Mouse (Mus musculus): ENCODE results near the gene Tmem132b.
A peak's percentile ranks its signal among the peaks of the same experiment; 100 is the strongest.

The Tmem132b gene

DNA sequence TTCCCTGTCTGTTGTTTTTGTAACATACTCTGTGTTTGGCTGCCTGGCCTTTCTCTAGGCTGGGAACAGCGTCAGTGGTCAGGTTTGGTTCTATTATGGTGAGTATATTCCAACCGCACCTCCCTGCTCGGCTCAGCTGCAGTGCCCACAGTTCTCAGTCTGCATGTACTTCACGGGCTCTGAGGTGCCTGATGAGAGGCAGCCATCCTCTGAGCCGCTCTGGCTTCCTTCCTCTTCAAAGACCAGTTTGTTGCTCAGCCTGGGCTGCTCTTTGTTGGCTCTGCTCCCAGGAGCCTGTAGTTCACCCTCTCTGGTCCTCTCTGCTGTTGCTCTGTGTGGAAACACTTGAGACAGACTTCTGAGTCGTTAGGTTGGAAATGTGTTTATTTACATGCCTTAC is 151.9 kb downstream of the Tmem132b start:
- peak; percentile 22 to 23 for DNase-seq

DNA sequence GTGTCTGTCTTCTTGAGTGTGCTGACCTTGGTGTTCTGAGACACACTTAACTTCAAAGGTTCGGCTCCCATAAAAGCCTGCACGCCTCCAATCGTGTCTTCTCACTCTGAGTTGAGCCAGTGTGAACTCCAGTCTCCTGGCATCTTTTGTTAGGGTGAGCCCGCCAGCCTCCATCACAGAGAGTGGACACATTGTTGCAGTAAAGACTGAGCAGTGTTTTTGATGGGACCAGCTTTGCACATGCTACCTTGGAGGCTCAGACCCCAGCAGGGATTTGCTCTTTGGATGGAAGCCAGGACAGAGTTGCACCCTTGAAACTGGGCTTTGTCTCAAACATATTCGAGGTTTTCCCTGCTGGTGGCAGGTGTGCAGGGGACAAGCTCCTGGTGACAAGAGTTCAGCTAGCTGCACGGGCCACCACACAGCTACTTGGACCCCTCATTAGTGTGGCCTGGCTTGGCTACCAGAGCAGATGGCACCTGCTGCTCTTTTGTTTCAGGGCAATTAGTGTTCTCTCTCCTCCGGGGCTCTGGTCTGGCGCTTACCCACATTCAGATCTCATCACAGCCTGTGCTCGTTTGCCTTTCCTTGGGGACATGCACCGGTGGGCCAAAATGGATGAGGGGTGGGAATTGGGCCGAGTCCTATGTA is 154.2 kb downstream of the Tmem132b start:
- peak; percentile 64 to 71 for DNase-seq

DNA sequence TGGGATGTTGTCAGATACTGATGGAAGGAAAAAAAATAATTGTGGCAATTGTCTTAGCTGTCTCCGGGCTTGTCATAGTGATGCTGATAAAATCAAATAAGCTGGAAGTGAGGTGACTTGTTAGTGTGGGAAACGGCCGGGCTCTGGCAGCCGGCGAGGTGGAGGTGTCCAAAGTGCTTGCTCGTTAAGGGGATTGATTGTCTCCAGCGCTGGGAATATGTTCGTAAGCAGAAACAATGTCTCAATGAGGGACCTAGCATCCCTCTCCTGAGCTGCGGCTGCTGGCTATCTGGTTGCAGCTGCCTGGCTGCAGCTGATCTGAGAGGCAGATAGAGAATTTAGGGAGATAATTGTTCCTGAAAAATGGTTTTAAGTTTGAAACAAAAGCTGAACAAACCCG is 161.0 kb downstream of the Tmem132b start:
- no peak for DNase-seq

DNA sequence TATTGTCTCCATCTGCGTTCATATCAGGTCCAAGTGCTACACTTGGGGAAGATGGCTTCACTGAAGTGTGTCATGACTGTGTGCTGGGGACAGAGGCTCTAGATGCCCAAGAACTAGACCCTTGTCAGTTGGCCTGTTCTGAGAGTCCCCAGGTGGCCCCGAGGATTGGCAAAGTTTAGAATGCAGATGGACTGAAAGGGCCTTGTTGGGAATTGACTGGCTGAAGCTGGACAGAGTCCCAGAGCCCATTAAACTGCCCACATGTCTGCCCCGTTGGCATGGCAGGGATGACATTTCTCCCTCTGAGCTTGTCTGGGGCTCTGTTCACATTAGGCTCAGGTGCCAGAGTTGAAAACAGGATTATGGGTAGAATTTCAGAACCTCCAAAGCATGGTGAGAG is 167.8 kb downstream of the Tmem132b start:
- DNase-seq = peak; percentile 84 to 88

DNA sequence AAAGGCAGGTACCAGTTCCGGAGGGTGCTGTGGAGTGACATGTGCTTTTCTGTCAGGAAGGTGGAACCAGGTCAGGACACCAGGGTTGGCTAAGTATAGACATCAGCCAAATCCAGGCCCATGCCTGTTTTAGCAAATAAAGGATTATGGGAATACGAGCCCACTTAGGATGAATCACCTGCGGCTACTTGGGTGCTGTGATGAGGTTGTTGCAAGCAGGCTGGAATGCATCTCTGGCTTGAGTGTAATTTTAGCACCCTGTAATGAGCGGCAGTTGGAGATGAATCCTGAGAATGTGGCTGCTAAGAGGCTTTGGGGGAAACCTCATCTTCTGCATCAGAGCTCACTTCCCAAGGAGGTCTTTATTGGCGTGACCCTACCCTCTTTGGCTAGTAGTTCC is 168.7 kb downstream of the Tmem132b start:
- DNase-seq = no peak

DNA sequence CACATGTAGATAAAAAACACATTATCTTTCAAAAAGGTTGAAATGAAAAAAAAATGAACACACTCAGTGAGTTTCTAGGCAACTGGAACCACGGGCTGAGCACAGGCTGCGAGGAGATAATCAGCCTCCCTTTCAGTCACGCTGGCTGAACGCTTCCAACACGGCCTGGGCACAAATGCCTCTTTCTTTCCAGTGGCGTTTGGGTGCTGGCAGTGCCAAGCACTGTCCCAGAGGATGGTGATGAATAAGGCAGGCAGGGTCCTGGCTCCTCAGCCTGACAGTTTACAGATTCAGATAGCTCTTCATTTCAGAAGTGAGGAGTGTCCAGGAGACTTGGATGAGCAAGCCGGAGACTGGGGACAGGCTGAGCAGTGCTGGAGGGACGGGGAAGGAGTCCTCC is 173.8 kb downstream of the Tmem132b start:
- DNase-seq = peak in 1 of 2 experiments; percentile 18

DNA sequence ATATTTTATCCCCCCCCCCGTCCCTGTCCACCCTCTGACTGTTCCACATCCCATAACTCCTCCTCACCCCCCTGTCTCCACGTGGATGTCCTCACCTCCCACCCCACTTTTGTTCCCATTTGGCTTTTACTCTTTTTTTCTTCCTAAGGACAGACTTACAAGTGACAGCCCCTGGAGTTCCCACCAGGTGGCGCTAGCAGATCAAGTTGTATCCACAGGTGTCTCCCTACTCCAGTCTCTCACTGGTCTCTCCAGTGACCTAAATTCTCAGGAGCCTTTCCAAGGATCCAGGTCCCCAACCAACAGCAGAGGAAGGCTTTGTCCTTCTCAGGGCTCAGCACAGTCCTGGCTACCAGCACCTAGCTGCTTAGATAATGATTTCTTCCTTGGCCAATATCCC is 177.6 kb downstream of the Tmem132b start:
- peak; percentile 76 to 86 for DNase-seq

DNA sequence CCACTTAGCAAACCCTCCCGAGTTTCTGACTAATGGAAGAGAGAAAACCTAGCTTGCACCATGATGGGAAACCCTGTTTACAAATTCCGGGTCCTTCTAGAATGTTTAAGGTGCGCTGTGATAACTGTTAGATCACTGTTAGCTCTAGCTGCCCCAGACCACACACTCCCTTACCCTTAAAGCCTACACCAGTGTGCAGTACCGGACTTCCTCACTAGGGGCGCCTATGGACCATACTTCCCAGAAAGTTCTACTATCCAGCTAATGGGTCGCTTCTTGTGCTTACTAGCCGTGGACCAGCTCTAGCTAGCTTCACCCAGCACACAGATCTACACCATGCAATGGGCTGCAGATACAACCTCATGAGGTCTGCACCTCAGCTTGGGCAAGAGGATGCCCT is 195.2 kb downstream of the Tmem132b start:
- peak in 1 of 2 experiments; percentile 21 for DNase-seq

DNA sequence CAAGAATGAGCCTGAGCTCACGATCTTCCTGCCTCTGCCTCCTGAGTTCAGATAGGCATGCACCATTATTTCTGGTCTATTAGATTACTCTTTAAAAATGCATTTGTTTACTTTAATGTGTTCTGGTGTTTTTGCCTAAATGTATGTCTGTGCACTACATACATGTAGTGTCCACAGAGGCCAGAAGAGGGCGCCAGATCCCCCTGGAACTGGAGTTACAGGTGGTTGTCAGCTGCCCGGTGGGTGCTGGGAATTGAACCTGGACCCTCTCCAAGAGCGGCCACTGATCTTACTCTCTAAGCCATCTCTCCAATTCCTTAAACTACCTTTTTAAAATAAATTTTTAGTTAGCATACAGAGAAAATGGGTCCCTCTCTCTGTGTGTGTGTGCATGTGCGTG is 195.9 kb downstream of the Tmem132b start:
- DNase-seq = peak in 1 of 2 experiments; percentile 10

DNA sequence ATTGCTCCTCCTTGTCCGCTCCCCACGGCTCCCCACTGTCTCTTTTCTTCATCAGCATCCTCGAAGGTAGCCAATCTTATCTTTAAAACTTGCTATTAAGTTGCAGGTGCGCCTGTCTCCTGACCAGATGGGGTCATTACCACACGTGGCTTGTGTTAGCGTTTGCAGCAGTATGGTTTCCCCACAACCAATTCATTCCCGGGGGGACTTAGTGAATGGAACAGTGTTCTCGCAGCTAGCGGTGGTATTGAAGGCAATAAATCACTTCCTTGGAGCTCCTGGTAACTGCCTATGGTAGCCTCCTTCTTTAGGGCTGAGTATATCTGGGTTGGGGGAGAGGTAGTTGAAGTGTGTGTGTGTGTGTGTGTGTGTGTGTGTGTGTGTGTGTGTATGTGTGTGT is 196.4 kb downstream of the Tmem132b start:
- DNase-seq = no peak

DNA sequence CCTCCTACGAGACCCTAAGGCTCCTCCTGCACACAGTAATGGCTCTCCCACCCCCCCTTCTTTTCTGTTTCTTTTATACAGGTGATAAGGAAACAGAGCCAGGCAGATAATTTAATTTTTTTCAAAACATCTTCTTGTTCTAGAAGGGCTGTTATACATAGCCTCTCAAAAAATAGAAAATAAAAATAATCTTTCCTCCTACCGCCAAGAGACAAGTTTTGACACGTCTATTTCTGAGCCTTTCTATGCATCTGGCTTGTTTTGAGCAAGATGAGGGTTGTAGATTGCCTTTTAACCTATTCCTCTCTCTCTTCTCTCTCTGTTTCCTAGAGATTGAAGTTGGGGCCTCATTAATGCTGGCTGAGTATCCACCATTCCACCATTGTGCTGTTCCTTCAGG is 196.9 kb downstream of the Tmem132b start:
- no peak for DNase-seq

DNA sequence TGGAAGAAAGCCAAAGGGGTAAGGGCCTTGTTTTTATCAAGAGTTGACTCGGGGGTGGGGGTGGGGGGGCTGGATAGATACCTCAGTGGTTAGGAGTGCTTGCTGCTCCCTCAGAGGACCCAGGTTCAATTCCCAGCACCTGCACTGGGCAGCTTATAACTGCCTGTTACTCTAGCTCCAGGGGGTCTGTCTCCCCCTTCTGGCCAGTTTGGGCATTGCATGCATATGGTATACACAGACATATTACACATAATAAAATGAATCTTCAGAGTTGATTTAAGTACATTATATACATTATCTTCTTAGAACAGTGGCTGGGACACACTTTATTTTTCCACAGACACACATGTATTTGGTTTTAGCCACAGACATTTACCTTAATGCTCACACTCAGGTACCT is 202.2 kb downstream of the Tmem132b start:
- DNase-seq = peak in 1 of 2 experiments; percentile 9

DNA sequence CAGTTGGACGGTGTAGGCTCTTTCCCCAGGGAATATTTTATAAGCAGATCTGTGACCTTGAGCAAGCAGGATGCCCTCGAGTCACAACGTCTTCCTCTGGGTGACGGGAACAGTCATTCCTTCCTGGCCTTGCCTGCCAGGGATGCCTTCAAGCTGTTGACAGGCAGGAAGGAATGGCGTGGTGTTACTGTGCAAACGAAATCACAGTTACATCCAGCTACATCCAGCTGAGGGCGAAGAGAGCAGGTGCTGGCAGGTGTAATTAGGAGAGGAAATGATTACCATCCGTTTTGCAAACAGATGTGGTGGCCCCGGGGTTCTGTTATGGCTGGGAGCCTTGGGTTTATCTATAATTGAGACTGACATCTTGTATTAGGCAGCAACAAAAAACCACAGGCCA is 205.5 kb downstream of the Tmem132b start:
- no peak for DNase-seq

DNA sequence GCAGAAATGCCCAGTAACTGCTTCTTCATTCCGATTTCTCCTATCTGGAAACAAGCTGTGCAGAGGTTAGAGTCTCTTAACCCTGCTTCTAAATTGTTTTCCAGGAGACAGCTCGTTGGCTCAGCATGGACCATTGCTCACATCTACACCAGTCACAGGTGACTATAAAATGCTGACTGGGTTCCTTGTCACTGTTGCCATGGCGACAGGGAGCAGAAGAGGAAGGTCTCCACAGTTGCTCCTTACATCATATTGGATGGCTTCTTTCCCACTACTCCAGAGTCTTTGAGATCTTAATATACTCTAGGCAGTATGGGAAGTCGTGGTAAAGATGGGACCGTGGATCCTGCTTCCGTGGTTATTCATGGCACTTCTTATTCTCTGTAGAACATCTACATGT is 211.9 kb downstream of the Tmem132b start:
- DNase-seq = no peak

DNA sequence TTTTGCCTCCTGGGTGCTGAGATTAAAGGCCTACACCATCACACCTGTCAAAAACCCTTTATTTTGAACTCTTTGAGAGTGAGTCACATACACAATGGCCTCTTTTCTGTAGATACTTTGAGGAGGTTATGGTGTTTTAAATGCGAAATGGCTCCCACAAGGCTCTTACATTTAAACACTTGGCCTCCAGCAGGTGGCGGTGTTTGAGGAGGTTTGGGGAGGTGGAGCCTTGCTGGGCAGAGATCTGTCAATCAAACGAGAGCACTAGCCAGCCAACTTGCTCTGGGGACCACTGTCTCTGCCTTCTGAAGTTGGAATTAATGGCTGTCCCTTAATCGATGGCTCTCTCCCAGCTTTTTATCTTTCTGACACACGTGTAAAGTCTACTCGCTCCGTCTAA is 214.2 kb downstream of the Tmem132b start:
- DNase-seq = peak; percentile 47 to 75

DNA sequence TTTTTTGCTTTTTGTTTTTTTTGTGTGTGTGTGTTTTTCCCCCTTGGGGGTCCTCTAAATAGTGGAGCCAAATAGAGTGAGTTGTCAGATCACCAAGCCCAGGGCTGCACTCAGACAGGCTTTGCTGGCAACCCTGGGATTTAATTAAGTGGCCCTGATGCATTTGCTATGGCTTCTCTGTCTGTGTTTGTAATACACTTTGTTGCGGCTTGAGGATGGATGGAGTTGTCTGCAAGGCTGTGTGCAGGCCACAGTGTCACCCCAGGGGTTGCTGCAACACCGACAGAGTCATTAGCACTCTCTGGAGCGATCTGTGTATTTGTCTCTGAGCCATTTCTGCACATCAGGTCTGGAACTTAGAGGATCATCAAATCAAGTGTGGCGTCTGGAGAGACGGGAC is 219.9 kb downstream of the Tmem132b start:
- no peak for DNase-seq

DNA sequence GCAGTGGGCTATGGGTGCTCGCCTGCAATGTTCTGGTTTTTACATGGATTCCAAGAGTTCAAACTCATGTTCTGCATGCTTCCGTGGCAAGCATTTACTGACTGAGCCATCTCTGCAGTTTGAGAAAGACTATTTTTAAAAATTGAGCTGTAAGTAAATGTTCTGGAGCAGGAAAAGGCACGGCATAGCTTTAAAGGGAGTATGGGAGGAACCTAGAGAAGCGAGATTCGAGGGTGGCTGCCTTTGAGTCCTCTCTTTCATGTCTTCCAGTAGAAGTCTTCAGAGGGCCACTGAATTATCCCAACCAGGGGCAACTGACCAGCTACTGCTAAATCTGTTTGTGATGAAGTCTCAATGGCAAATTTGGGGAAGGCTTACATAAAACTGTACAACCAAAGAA is 221.0 kb downstream of the Tmem132b start:
- no peak for DNase-seq

DNA sequence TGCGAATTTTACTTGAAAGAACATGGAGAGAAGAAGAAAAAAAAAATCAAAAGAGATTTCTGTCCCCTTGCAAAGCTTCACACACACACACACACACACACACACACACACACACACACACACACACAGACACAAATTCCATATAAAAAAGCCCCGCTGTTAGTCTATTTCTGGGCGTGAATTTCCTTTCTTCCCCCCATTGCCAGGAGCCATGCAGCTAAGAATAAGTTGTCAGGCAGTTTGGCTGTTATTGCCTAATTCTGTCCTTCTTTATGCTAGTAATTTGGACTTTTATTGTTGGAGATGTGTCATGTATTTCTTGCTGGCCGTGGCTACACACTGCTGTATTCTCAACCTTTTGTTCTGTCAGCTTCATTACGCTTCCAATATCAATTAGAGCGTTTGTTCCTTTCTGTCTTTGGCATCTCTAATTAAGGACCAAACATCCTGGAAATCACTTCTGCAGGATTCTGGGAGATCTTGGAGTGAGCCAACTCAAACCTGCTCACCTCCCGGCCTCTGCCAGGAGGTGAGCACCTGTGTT is 225.5 kb downstream of the Tmem132b start:
- DNase-seq = no peak

DNA sequence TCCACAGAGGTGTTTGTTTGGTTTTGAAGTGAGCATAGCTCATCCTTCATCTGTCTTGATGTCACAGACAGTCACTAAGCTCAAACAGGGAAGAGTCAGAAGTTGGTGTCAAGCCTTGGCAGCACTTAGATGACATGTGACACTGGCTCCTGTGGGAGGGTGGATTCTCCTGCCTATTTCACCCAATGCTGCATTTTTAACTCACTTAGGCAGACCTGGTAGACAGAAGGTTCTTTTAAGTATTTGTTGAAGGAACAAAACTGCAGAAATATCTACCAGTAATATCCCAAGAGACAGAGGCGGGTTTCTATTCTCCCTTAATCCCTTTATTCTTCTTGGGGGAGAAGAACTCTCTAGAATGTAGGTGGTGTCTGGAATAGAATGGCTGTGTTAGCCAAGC is 226.9 kb downstream of the Tmem132b start:
- DNase-seq = no peak

DNA sequence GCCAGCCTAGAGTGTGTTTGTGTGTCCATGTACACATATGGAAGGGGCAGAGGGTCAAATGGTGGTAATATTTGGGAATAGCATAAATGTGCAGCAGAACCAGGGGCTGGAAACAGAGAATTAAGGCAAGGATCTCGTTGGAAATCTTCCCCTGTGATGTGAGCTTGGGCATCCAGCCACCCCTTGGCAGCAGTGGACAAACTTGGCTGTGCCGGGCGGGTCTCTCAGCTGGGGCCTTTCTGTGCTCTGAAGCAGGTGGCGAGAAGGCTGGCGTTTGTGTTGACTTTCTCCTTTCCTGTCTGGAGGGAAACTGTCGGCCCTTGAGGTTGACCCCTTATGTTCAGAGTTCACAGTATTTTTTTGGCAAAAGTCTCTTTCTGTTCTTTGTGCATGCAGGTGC is 235.4 kb downstream of the Tmem132b start:
- peak; percentile 86 to 88 for DNase-seq

DNA sequence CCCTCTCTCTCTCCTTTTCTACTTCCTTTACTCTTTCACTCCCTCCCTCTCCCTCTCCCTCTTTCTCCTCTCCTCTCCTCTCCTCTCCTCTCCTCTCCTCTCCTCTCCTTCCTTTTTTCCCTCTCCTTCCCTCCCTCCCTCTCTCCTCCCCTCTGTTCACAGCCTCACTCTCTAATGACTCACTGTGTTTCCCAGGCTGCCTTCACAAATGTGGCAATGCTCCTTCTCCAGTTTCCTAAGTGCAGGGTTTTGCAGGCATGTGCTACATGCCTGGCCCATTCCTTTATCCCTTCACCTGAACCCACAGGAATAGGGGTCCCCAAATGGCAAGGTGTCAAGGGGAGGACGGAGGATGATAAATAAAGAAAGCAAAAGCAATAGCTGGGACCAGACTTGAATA is 236.4 kb downstream of the Tmem132b start:
- no peak for DNase-seq

DNA sequence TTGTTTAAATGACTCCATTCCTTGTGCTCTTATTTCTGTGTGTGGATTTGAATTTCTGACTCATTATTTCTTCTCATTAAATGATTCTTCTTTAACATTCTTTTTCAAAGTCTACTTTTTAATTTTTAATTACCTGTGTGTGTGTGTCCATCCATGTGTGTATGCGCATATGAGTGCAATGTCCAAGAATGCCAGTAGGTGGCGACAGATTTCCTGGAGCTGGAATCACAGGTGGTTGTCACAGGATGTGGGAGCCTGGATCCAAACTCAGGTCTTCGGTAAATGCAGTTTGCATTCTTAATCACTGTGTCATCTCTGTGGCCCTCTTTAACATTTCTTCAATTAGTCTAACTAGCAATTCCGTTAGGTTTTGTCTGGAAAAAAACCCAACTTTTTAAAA is 240.7 kb downstream of the Tmem132b start:
- peak in 1 of 2 experiments; percentile 17 for DNase-seq

DNA sequence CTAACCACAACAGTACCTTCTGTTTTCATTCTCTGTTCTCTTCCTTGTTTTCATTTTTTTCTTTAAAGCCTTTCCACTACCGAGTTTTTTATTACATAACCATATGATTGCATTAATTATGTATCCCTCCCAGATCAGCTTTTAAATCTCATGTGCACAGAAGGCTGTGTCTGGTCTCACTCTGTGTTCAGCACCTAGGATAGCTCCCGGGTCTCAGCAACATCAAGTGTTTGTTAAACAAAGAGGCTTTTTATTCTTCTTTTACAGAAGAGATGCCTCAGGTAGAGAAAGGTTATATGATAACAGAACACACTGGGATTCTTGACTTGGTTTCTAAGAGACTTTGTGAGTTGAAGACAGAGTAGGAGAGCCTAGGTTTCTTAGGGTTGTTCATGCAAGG is 241.2 kb downstream of the Tmem132b start:
- DNase-seq = no peak

DNA sequence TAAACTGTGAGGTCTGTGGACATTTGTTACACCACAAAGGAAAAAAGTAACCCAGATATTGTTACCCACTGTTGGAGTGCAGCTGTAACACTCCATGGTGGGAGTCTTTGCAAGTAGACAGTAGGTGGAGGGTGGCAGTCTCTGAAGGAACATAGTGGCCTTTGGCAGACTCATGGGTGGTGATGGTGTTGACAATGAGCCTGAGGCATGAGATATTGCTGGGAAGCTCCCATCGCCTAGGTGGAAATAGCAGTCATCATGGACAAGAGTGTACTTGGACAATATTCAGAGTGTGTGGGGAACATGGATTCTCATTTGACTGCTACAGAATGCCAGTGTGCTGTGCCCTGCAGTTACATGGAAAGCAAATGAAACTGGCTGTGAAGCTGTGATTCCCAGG is 248.8 kb downstream of the Tmem132b start:
- DNase-seq = no peak

DNA sequence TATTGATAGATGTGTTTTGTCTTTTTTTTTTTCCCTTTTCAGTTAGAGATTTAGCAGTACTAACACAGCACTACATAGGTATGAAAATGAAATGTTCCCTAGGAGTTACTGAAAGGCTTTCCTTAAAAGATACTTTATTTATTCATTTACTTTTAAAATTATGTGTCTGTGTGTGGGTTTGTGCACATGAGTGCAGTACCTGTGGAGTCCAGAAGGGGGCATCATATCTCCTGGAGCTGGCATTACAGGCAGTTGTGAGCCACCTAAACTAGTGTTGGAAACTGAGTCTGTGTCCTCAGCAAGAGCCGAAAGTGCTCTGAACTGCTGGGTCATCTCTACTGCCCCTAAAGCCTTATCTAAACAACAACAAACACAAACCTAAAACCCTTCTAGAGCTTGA is 261.1 kb downstream of the Tmem132b start:
- no peak for DNase-seq

Data from cerebellum, postnatal 14 days (tissue).